Mouse (Mus musculus) gastrocnemius, postnatal 10 days (tissue): ENCODE measurements around the gene Nrip2. TPM values are rescaled to one million over a fixed set of nuclear protein-coding genes. Genes with fewer than 3 reads are reported as not detected.

Experiments
- DNase-seq: peaks from one replicate; pipeline ENCODE4 v3.0.0; 2021; ENCODE audit warnings: mixed read lengths
- total RNA-seq, 2 experiments: library from RNA; stranded (reverse); gene quantifications; 2 replicates each; pipeline ENCODE4 v1.2.3; 2021

Nrip2 gene
- total RNA-seq, 2 experiments from 2014 or later = 3.3 to 3.4 TPM

DNA sequence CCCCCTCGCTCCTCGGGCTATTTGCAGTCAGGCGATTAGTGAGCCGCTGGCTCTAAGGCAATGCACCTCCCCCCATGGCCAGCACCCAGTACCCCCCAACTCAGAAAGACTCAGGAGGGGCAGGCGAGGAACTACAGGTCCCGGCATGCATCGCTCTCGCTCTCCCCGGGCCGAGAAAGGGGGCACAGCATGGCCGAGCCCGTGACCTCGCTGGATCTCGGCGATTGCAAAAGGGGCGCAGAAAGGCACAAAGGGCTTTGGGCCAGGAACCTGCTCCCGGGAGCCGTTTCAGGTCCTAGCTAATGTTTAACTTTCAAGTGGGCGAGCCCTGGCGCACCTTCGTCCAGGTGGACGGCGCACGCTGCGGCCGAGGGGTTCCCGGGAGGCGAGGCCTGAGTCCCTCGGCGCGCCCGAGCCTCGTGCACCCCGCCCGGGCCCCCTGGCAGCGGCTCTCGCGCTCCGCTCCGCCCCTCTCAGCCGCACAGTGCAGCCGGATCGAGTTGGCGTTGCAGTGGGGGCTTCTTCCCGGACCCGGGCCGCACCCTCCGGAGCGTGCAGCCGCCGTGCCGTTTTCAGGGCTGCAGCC, 38.7 kb downstream of the Nrip2 start:
- DNase-seq = peak; percentile 61

DNA sequence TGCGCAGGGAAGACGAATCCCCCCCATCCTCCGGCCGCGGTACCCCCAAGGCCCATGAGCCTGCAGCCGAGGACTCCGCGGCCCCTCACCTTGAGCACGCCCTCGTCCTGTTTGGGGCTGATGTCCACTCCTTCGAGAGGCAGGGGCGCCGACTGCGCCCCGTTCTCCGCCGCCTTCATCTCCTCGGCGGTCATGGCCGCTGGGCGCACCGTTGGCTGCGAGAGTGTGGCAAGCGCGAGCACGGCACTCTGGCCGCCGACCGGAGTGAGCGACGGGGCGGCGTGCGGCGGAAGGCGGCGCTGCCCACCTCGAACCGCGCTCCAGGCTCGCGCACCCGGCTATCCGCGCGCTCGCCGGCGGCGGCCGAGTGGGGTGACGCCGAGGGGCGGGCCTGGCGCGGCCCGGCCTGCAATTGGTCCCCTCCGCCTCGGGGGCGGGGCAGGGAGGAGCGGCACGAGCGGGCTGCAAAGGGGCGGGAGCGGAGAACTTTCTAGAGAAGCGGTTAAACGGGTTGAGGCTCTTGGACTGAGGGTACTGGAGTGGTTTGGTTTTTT, 39.3 kb downstream of the Nrip2 start, which contains the start of gene Fkbp4:
Gene Fkbp4 (minus strand): TSS at position 361 of the 554 bp plus-strand sequence.
- peak; percentile 92 for DNase-seq

DNA sequence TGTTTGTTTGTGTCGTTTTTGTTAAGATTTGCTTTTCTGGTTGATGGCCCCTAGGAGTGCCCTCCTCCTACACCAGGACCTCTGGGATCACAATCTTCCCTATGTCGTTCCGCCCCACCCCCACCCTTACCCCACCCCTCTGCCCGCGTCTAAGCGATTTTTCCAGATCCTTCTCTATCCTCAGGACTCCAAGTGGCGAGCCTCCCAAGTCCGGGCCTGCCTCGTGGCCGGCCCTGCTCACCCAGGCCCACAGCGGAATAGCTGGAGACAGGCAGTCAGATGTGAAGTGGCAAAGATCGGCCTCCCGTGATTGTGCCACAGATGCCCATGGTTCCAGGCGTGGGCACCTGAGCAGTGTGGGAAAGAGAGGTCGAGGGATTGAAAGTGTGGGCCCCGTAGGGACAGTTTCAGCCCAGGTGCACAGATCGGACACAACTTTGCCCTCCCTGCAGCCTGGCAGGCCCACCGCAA, 39.8 kb downstream of the Nrip2 start:
- DNase-seq = no peak

DNA sequence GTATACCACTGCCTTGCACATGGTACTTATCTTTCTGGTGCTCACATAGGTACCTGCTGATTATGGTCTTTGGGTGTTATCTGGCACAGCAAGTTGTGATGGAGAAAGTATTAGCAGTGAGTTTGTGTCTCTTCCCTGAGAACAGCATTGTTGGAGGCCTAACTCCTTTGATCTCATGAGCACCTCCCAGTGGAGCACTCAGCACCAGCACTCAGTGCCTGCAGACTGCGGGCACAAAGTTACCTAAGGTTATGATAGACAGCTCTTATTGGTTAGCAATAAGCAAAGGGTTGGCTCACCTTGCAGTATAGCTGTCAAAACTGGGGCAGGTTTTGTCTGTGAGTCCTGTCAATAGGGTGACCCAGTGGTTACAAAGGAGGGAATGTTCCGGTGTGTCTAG, 41.1 kb downstream of the Nrip2 start:
- no peak for DNase-seq

DNA sequence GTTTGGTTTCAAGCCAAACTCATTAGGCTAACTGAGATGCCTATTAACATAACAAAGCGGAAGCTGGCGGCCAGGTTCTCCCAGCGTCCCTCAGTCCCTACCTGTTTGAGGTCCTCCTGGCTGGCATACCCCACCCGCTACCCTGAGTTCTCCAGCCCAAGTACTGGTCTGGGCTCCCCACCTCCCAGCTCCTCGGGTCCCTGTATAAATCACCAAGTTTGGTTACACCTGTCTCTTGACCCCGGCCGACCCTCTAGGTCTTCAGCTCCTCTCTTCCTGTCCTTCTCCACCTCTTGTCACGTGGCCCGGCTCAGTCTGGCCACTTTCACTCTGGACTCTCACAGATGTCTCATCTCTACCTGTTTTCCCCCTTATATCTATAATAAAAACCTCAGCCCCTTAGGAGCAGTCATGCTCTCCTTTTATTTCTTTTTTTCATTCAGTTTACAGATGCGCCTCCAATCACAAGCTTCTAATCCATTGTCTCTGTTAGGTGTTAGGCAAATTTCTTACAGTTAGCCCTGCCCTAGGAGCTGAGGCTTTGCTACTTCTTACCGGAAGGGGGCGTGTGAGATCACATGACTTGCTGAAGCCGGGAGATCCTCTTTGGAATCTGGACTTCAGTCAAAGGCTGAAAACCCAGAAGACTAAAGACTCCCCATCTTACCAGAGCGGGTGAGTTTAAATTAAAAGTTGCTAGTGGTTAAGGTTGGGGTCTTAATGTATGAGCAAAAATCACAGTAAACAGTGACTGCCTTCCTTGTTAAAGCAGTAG, 46.9 kb downstream of the Nrip2 start:
- peak; percentile 38 for DNase-seq

DNA sequence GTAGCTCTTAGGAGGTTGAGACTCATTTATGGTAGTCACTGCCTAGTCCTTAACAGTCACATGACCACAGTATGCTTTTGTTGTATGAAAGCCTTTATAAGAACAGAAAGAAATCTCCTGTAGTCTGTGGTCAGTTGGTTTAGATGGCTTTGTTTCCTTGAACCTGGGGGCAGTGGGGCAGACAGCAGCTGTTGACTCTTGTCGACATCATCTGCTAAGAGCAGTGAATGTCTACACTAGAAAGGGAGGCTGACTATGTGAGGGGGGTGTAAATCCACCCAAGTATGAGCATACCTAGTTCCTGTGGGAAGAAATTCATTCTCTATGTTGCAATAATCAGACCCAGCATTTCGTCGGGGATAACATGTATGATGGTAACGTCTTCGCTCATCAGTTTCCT, 48.0 kb downstream of the Nrip2 start:
- no peak for DNase-seq

DNA sequence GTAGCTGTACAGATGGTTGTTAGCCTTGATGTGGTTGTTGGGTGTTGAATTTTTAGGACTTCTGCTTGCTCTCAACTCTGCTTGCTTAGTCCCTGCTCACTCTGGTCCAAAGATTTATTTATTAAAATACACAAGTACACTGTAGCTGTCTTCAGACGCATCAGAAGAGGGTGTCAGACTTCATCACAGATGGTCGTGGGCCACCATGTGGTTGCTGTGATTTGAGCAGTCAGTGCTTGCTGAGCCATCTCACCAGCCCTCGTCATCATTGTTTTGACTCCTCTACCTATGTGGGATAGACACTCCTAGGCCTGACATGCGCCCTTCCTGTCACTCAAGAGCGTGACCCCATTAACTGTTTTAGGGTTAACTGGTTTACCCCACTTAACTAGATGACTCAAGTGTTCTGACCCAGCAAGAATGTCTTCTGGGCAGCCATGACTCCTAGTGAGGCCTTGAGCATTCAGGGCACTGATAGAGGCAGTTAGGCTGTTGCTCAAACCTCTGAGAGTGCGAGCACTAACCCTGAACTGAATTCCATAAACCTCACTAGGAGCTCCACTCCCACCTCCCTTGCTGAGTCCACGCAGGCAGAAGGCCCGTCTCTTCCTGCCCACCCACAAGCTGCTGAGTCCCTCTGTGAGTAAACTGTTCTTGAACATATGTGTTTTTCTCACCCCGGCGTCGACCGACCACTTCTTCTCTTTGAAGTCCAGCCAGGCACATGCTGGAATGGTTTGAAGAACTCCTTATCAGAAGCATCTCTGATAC, 56.9 kb downstream of the Nrip2 start:
- DNase-seq = no peak

DNA sequence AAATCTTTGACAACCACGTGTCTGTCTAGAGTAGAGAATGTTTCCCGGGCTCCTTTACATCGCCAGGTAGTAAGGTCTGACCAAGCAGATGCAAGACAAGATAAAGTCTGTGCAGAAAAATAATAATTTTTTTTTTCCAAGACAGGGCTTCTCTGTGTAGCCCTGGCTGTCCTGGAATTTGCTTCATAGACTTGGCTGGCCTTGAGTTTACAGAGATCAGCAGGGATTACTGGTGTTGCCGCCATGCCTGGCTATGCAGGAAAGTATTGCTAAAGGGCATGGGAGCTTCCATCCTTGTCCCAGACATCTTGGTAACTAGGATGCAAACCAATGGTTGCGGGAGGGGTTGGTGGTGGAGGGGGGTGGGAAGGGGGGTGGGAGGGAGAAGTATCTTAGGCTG, 58.1 kb downstream of the Nrip2 start:
- no peak for DNase-seq

DNA sequence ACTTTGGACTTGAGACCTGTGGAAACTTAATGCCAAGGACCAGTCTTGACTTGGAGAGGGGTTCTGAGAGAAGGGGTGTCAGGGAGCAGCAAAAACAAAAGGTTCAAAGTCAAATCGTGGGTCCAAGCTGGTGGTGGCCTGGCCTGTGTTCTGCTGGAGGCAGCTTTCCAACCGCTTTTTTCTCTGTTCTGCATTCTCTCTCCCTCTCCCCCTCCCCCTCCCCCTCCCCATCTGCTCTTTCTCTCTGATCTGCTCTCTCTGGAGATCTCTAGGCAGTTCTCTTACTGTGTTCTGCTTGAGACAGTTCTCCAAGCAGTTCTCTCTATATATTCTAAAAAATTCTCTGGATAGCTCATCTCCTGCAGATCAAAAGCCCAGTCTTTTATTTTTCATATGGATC, 61.2 kb downstream of the Nrip2 start:
- no peak for DNase-seq

DNA sequence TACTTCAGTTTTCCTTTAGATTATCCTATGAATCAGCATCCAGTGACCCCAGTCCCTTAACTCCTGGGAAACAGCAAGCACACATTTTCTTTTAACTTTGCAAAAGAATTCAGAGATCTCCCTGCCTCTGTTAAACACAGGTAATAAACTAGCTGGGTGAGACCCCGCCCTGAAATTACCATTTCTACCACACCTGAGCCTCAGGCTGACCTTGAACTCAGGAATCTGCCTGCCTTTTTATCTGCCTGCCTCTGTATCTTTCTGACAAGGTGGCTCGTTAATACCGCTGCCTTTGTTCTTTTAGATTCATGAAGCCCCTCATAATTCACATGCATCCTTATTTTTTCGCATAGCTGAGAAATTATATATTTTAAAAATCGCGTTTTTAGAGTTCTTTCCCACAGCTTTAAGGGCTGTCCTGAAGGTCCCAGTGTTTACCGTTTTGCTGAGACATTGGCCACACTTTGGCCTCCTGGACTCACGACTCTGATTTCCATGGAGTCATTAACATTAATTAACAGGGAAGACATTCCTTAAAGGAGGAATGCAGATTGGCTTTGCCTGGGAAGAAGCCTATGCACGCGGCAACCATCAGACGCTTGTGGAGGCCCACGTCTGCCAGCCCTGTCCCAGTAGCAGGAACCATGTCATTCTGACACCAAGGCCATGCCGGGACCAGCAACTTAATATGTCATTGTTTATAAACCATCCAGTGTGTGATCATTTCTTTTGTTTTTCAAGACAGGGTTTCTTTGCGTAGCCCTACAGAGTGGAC, 61.8 kb downstream of the Nrip2 start:
- no peak for DNase-seq

DNA sequence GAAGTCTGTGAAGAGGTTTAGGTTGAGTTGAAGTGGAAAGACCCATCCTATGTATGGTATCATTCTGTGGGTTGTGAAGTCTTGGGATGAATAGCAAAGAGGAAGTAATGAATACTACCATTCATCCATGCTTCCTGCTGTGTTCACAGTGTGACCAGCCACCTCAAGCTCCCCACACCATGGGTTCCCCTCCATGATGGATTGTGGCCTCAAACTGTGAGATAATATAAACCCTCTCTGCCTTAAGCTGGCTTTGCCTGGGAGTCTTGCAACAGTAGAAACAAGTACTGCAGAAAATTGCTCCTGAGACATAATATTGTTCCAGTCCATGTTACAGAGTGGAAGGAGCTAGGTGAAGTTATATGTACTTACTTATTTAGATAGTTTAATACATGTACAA, 62.5 kb downstream of the Nrip2 start:
- no peak for DNase-seq

DNA sequence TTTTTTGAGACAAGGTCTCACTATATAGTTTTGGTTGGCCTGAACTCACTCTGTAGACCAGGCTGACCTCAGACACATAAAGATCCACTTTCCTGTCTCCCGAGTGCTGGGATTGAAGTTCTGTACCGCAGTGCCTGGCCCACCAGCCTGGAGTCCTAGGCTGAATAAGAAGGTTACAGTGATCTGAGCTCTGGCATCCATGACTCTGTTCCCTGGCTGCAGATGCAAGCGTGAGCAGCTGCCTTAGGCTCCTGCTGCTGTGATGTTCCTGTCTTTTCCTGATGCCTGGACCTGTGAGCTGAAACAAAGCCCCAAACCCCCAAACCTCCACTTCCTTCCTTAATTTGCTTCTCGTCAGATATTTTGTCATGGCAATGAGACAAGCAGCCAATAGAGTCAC, 65.9 kb downstream of the Nrip2 start:
- DNase-seq = no peak

Other genes with a start within 250 kb of the Nrip2 start
- 10 to 100 TPM; 13.2 to 14.5 TPM for gene Tead4, start 98.5 kb upstream of the Nrip2 start, total RNA-seq
- 10 to 100 TPM in 1 of 2 experiments, 1 to 10 TPM in 1; 10.0 to 13.0 TPM for gene Tulp3, start 43.4 kb upstream of the Nrip2 start, total RNA-seq
- gene Rhno1, start 36.4 kb upstream of the Nrip2 start, total RNA-seq = 10 to 100 TPM; 12.8 to 16.2 TPM
- 10 to 100 TPM in 1 of 2 experiments, 1 to 10 TPM in 1; 8.6 to 10.4 TPM for gene Foxm1, start 36.3 kb upstream of the Nrip2 start, total RNA-seq
- gene Tex52, start 23.8 kb upstream of the Nrip2 start, total RNA-seq = under 1 TPM in 1 of 2 experiments, not detected in 1; 0.36 TPM
- not detected for gene Gm44596, start 23.8 kb upstream of the Nrip2 start, total RNA-seq
- 10 to 100 TPM; 21.6 to 24.9 TPM for gene Itfg2, start 25.6 kb downstream of the Nrip2 start, total RNA-seq
- 10 to 100 TPM; 88.1 to 90.8 TPM for gene Fkbp4, start 39.4 kb downstream of the Nrip2 start, total RNA-seq
- gene Pzp, start 127.4 kb downstream of the Nrip2 start, total RNA-seq = 1 to 10 TPM in 1 of 2 experiments, under 1 TPM in 1; 0.07 to 1.8 TPM
- gene A2ml1, start 182.3 kb downstream of the Nrip2 start, total RNA-seq = not detected
- gene Klrb1a, start 224.2 kb downstream of the Nrip2 start, total RNA-seq = not detected